Mouse (Mus musculus): ENCODE measurements around the gene Apof. TPM values are rescaled to one million over a fixed set of nuclear protein-coding genes. Genes with fewer than 3 reads are reported as not detected.
"Not testable (repeated sequence)": the region's sequence is repeated elsewhere in the genome, so short reads cannot be mapped to it uniquely, and the experiment has no call there.

The Apof gene
- polyA plus RNA-seq, 1 experiment from 2014 or later: not detected

- Histone ChIP-seq H3K4me2 (replicated peaks; ENCODE audit: low read depth, low read length) (no peak overlapping the region), H3K4me1 (ENCODE audit: control insufficient read depth, insufficient read depth, low read length) (no peaks in the 10 kb centered on the region), H3K36me3 (ENCODE audit: control insufficient read depth, insufficient read depth, low read length) (peaks cover 44% of the 10 kb centered on the region), H3K27me3 (ENCODE audit: control insufficient read depth, insufficient read depth, low read length) (no peaks in the 10 kb centered on the region), H3K9ac (ENCODE audit: low read depth, low read length) (no peak overlapping the region; the same call in 1 of the 2 replicates), H3K9me3 (ENCODE audit: control insufficient read depth, low read length) (no peaks in the 10 kb centered on the region), H3K4me3 (ENCODE audit: low read length) (no peak overlapping the region), H3K27ac (ENCODE audit: low read depth, low read length) (no peak overlapping the region)
- ATAC-seq (ENCODE audit: low FRiP score, low TSS enrichment): no peak
- WGBS: 62% methylated on average over 31 of the region's 31 CpGs
Measured at GRCm38 (mm10) chr10:128283604-128284579, 15.4 kb downstream of the Apof start.

GRCm38 (mm10) chr10:128290594-128290993 lies 22.1 kb downstream of the Apof start:
- not testable (repeated sequence) for H3K4me2 ChIP-seq (replicated peaks; ENCODE audit: low read depth, low read length); H3K27ac ChIP-seq (ENCODE audit: low read depth, low read length); H3K9me3 ChIP-seq (ENCODE audit: control insufficient read depth, low read length); ATAC-seq (ENCODE audit: low FRiP score, low TSS enrichment); H3K27me3 ChIP-seq (ENCODE audit: control insufficient read depth, insufficient read depth, low read length); H3K4me3 ChIP-seq (ENCODE audit: low read length); H3K9ac ChIP-seq (ENCODE audit: low read depth, low read length); H3K4me1 ChIP-seq (ENCODE audit: control insufficient read depth, insufficient read depth, low read length)
- WGBS: 67% methylated on average over 1 of the region's 1 CpGs
- peaks cover 13% of the 10 kb centered on the region; the same call in 1 of the 2 replicates for H3K36me3 ChIP-seq (ENCODE audit: control insufficient read depth, insufficient read depth, low read length)

- Histone ChIP-seq H3K9me3 (ENCODE audit: control insufficient read depth, low read length) (no peaks in the 10 kb centered on the region), H3K4me1 (ENCODE audit: control insufficient read depth, insufficient read depth, low read length) (no peaks in the 10 kb centered on the region), H3K36me3 (ENCODE audit: control insufficient read depth, insufficient read depth, low read length) (no peaks in the 10 kb centered on the region), H3K27me3 (ENCODE audit: control insufficient read depth, insufficient read depth, low read length) (no peaks in the 10 kb centered on the region), H3K4me3 (ENCODE audit: low read length) (no peak overlapping the region), H3K4me2 (replicated peaks; ENCODE audit: low read depth, low read length) (no peak overlapping the region), H3K9ac (ENCODE audit: low read depth, low read length) (no peak overlapping the region), H3K27ac (ENCODE audit: low read depth, low read length) (no peak overlapping the region)
- 80% methylated on average over 13 of the region's 13 CpGs for WGBS
- ATAC-seq (ENCODE audit: low FRiP score, low TSS enrichment): no peak
Measured at GRCm38 (mm10) chr10:128296370-128297090, 28.1 kb downstream of the Apof start.

- H3K27me3 ChIP-seq (ENCODE audit: control insufficient read depth, insufficient read depth, low read length): no peaks in the 10 kb centered on the region
- no peak overlapping the region for H3K4me3 ChIP-seq (ENCODE audit: low read length)
- no peaks in the 10 kb centered on the region for H3K9me3 ChIP-seq (ENCODE audit: control insufficient read depth, low read length)
- H3K4me2 ChIP-seq (replicated peaks; ENCODE audit: low read depth, low read length): no peak overlapping the region
- 80% methylated on average over 4 of the region's 4 CpGs for WGBS
- no peaks in the 10 kb centered on the region for H3K36me3 ChIP-seq (ENCODE audit: control insufficient read depth, insufficient read depth, low read length)
- H3K9ac ChIP-seq (ENCODE audit: low read depth, low read length): 0 out of 2 replicates have a peak overlapping the region, but pooled peaks have one; percentile 0
- ATAC-seq (ENCODE audit: low FRiP score, low TSS enrichment): no peak
- no peak overlapping the region for H3K27ac ChIP-seq (ENCODE audit: low read depth, low read length)
- peaks cover 2% of the 10 kb centered on the region; the same call in 1 of the 2 replicates for H3K4me1 ChIP-seq (ENCODE audit: control insufficient read depth, insufficient read depth, low read length)
Measured at GRCm38 (mm10) chr10:128297221-128297620, 28.8 kb downstream of the Apof start.

GRCm38 (mm10) chr10:128297622-128298021 lies 29.2 kb downstream of the Apof start:
- 73% methylated on average over 11 of the region's 11 CpGs for WGBS
- no peak overlapping the region for H3K4me2 ChIP-seq (replicated peaks; ENCODE audit: low read depth, low read length)
- 0 out of 2 replicates have a peak overlapping the region, but pooled peaks have one; percentile 0 for H3K9ac ChIP-seq (ENCODE audit: low read depth, low read length)
- no peak overlapping the region for H3K27ac ChIP-seq (ENCODE audit: low read depth, low read length)
- H3K4me3 ChIP-seq (ENCODE audit: low read length): no peak overlapping the region
- no peaks in the 10 kb centered on the region for H3K9me3 ChIP-seq (ENCODE audit: control insufficient read depth, low read length)
- no peaks in the 10 kb centered on the region for H3K27me3 ChIP-seq (ENCODE audit: control insufficient read depth, insufficient read depth, low read length)
- ATAC-seq (ENCODE audit: low FRiP score, low TSS enrichment): no peak
- no peaks in the 10 kb centered on the region for H3K36me3 ChIP-seq (ENCODE audit: control insufficient read depth, insufficient read depth, low read length)
- peaks cover 4% of the 10 kb centered on the region; the same call in 1 of the 2 replicates for H3K4me1 ChIP-seq (ENCODE audit: control insufficient read depth, insufficient read depth, low read length)

GRCm38 (mm10) chr10:128298243-128298642 lies 29.8 kb downstream of the Apof start:
- Histone ChIP-seq H3K4me3 (ENCODE audit: low read length) (no peak overlapping the region), H3K9me3 (ENCODE audit: control insufficient read depth, low read length) (no peaks in the 10 kb centered on the region), H3K36me3 (ENCODE audit: control insufficient read depth, insufficient read depth, low read length) (no peaks in the 10 kb centered on the region), H3K27me3 (ENCODE audit: control insufficient read depth, insufficient read depth, low read length) (no peaks in the 10 kb centered on the region), H3K4me2 (replicated peaks; ENCODE audit: low read depth, low read length) (no peak overlapping the region), H3K27ac (ENCODE audit: low read depth, low read length) (no peak overlapping the region), H3K9ac (ENCODE audit: low read depth, low read length) (no peak overlapping the region), H3K4me1 (ENCODE audit: control insufficient read depth, insufficient read depth, low read length) (peaks cover 4% of the 10 kb centered on the region; the same call in 1 of the 2 replicates)
- no peak for ATAC-seq (ENCODE audit: low FRiP score, low TSS enrichment)
- WGBS: 71% methylated on average over 6 of the region's 6 CpGs

GRCm38 (mm10) chr10:128298702-128299171 lies 30.3 kb downstream of the Apof start, which contains the start of gene Il23a:
Il23a (minus strand) TSS chr10:128298752.
- no peak within 1 kb of the TSS for H3K27ac ChIP-seq (ENCODE audit: low read depth, low read length)
- H3K9ac ChIP-seq (ENCODE audit: low read depth, low read length): 0 out of 2 replicates have a peak within 1 kb of the TSS, but pooled peaks have one; percentile 0
- H3K27me3 ChIP-seq (ENCODE audit: control insufficient read depth, insufficient read depth, low read length): no peaks in the 10 kb centered on the region
- H3K36me3 ChIP-seq (ENCODE audit: control insufficient read depth, insufficient read depth, low read length): no peaks in the 10 kb centered on the region
- H3K4me1 ChIP-seq (ENCODE audit: control insufficient read depth, insufficient read depth, low read length): peaks cover 5% of the 10 kb centered on the region
- no peak within 1 kb of the TSS for H3K4me3 ChIP-seq (ENCODE audit: low read length)
- H3K9me3 ChIP-seq (ENCODE audit: control insufficient read depth, low read length): no peaks in the 10 kb centered on the region
- H3K4me2 ChIP-seq (replicated peaks; ENCODE audit: low read depth, low read length): no peak within 1 kb of the TSS
- 82% methylated on average over 11 of the region's 11 CpGs for WGBS
- ATAC-seq (ENCODE audit: low FRiP score, low TSS enrichment): no peak

GRCm38 (mm10) chr10:128302357-128302756 lies 33.9 kb downstream of the Apof start:
- 36% methylated on average over 3 of the region's 3 CpGs for WGBS
- peak overlapping the region; percentile 61 for H3K4me2 ChIP-seq (replicated peaks; ENCODE audit: low read depth, low read length)
- no peak for ATAC-seq (ENCODE audit: low FRiP score, low TSS enrichment)

More at GRCm38 (mm10) chr10:128302357-128302756, 33.9 kb downstream of the Apof start:
- Histone ChIP-seq H3K9me3 (ENCODE audit: control insufficient read depth, low read length) (no peaks in the 10 kb centered on the region), H3K27me3 (ENCODE audit: control insufficient read depth, insufficient read depth, low read length) (no peaks in the 10 kb centered on the region), H3K4me1 (ENCODE audit: control insufficient read depth, insufficient read depth, low read length) (peaks cover 13% of the 10 kb centered on the region), H3K9ac (ENCODE audit: low read depth, low read length) (peak overlapping the region; percentile 77), H3K27ac (ENCODE audit: low read depth, low read length) (peak overlapping the region; percentile 96), H3K4me3 (ENCODE audit: low read length) (peak overlapping the region; percentile 53), H3K36me3 (ENCODE audit: control insufficient read depth, insufficient read depth, low read length) (peaks cover 2% of the 10 kb centered on the region; the same call in 1 of the 2 replicates)

Data from kidney, embryonic 14.5 days (tissue).